Mouse (Mus musculus): ENCODE data around the gene Rcn3.

Rcn3 gene

DNA sequence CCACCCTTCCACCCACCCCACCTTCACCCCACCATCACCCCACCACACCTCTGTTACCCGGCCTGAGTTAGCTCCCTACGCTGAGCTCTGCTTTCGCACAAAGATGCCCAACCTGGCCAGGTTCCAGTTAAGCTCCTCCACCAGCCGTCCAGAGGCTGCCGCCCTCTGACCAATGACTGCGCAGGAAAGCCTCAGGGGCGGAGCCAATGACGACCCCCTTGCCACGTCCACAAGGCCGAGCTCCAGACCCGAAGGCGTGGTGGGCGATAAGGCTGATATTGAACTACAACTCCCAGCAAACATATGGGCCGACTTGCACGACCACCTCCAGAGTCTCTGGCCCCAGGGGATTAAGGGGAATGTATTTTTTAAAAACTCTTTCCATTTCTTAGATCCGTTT, at the start of gene Rcn3:
TSS of gene Rcn3 (minus strand) at position 174 of the 400 bp plus-strand sequence.
- in situ Hi-C loops (cut with MboI, MseI), result no loop called here

DNA sequence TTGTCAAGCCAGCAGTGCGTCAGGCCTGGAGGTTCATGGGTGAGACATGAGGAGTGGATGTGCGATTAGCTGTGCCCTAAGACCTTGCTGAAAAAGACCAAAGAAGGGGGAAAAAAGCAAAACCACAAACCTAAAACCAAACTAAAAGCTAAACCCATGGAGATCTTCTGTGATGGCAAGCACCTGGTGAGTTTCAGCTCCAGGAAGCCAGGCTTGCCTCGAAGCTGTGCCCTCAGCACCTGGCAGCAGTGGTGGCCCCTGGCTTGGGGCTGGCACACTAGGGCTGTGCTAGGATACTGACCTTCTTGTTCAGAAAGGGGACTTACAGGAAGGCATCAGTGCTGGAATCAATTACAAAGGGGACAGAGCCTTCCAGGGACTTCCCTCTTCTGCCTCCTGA, 49.3 kb upstream of the Rcn3 start:
- in situ Hi-C loops (cut with MboI, MseI), result no loop called here

DNA sequence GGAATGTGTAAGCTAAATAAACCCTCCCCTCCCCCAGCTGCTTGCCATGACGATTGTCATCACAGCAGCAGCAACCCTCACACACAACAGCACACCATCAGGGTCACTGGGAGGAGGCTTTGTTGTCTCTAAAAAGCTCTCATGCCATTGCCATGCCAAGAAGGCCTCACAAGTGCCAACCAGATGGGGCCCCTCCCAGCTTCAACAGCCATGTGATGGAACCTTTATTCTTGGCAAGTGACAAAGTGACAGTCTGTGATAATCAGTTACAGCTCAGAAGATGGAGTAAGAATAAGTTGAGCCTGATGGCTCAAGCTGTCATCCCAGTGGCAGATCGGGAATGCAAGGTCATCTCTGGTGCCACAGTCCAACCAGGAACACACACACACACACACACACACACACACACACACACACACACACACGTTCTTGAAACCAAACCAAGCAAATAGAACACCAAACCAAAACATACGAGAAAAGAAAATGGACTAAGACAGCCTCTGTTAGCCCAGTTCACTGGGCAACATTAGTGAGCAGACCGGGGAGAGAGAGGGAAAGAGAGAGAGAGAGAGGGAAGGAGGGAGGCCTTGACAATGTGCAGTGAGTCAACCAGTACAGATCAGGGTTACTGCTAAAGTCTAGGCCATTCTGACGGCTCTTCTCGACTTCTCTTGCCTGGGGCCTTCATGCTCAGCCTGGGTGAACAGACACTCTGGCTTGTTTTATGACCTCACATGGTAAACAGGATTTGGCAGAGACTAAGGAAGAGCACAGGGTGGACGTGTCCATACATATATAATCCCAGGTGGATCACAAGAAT, 48.1 kb upstream of the Rcn3 start:
- in situ Hi-C loops (cut with MboI, MseI), result no loop called here

DNA sequence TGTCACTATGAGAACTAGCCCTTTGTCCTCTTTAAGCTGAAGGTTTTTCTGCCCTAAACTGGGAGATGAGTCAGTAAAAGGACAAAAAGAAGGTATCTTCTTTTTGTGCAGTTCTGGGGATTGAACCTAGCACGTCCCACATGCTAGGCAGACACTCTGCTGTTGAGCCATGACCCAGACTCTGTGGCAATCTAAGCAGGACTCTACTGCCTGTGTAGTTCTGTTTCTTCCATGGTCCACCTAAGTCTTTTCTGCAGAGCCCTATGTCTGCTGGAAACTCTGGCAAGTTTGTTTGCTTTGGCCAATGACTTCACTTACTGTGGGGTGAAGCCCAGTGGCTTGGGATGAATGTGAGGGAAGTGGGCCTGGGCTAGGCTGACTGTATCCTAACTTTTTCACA, 46.4 kb upstream of the Rcn3 start:
- in situ Hi-C loops (cut with MboI, MseI), result no loop called here

DNA sequence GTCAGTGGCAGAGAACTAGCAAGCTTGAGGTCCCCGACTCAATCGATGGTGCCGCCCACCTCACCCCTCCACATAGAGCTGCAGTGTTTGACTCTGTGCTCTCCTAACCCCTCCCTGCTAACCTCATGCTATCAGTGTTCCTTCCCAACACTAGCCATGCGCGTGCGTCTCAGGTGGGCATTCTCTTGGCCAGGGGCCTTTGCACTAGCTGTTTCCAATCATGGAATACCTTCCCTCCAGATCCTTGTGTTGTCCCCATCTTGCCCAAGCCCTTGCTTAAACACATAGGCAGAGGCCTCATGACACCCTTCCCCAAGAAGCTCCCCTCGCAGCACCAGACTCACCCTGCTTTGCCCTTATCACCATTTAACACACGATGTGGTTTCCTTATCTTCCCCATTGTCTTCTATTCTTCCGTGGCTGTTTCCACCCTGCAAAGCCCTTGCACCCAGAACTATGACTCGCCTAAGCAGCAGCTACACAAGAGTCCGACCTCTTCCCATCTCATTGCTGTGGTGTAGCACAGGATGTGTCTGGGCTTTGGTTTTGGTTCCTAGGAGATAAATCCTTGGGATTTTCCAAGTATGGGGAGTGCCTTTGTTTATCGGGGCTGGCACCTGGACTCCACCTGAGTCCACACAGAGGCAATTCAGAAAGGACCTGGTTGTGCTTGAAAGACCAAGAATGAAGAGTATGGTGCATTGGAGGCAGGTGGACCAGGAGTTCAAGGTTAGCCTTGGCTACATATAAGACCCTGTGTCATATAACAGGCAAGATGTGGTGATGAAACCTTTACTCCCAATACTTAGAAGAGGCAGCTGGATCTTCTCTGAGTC, 45.4 kb upstream of the Rcn3 start:
- in situ Hi-C loops (cut with MboI, MseI), result no loop called here

DNA sequence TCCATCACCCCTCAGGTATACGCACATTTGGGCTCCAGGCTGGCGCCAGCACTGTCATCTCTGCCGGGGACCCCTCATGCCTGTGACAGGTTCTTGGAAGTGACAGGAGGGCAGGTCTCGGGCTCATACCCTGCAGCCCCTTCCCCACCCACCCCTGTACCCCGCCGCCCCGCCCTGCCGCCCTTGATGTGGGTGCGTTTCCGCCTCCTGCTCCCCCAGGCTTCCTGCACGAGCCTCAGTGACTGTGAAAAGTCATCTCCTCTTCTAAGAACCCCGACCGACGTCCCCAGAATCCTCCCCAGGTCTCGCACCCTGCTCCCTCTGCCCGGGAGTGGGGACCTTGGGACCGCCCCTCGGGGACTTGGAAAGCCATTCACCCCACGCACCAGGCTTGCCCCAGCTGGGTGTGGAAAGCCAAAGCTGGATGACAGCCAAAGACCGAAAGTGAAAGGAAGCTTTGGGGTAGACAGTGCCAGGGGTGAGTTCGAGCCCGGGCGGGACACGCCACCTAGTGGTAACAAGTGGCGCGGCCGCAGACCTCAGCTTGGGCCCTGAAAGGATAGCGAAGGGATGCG, 44.1 kb upstream of the Rcn3 start, which contains the start of the genes Gm45713 and Flt3l:
TSS of gene Gm45713 (minus strand) at position 239 of the 575 bp plus-strand sequence.
TSS of gene Flt3l (minus strand) at position 440 of the 575 bp plus-strand sequence.
- in situ Hi-C loops (cut with MboI, MseI), result no loop called here

DNA sequence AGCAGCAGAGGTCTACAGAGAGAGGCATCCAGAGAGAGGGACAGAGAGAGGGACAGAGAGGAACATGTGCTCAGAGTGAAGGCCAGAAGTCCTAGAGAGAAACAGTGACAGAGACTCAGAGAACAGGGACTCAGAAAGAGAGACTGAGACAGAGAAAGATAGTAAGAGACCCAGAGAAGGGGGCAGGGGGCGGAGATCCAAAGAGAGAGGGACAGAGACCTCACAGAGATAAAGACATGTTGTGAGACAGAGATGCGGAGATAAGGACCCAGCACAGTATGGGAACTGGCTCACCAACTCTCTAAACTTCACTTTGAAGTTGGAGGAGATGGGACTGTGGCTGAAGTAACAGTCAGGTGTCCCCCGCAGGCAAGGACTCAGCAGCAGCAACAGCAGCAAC, 43.3 kb upstream of the Rcn3 start:
- in situ Hi-C loops (cut with MboI, MseI), result no loop called here

DNA sequence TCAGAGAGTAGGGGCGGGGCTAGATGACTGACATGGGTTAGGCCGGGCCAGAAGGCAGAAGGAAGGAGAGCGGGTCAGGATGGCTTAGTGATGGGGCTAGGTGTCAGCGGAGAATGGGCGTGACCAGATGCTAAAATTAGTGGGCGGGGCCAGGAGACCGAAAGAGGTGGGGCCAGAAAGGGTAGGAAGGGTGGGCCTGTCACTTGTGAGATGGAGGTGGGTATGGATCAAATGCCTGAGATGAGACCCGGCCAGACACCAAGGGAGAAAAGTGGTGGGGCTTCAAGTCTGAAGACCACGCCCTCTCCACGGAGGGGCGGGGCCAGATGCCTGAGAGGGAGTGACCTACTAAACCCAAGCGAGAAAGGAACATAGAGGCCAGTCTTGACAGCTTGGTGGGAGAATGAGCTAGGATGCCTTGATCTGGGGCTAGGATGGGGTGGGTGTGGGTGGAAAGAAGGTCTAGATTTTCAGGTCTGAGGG, 42.6 kb upstream of the Rcn3 start:
- in situ Hi-C loops (cut with MboI, MseI), result no loop called here

DNA sequence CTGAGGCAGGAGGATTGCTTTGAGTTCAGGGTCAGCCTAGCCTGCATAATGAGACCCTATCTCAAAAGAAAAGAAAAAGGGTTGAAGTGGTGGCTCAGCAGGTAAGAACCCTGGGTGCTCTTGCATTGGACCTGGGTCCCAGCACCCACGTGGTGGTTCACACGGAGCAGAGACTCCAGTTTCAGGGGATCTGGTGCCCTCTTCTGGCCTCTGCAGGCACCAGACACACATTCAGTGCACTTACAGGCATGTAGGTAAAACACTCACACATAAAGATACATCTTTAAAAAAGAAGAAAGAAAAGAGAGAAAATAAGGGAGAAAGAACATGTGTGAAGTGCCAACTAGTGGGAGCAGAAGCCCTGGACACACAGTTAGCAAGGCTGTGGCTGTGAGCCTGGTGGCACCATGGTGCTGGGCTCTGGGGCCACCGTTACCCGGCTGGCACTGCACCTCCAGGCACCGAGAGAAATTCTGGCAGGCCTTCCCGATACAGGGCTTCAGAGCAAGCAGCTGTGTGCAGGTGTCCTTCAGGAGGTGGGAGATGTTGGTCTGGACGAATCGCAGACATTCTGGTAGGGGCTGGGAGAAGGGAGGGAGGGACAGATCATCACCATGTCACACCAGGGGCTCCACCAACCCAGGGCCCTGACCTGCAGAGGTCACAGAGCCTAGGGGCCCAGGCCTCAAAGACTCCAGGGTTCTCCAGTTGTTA, 41.6 kb upstream of the Rcn3 start:
- in situ Hi-C loops (cut with MboI, MseI), result no loop called here

DNA sequence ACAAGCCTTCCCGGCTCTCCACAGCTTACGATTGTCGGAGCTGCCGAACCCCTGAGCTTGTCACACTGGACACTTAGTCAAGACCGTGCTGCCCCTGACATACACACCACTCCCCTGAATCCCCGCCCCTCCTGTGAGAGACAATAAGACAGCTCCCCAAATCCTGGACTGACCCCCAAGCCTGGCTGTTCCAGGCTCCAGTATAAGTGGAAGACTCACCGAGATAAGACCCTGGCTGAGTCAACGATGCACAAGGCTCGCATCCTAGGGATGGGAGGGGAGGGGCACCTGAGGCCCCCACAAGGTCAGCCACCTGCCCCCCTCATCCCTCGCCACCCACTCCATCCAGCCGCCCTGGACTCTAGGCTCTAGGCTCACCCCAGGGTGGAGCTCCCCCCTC, 39.8 kb upstream of the Rcn3 start:
- in situ Hi-C loops (cut with MboI, MseI), result no loop called here

DNA sequence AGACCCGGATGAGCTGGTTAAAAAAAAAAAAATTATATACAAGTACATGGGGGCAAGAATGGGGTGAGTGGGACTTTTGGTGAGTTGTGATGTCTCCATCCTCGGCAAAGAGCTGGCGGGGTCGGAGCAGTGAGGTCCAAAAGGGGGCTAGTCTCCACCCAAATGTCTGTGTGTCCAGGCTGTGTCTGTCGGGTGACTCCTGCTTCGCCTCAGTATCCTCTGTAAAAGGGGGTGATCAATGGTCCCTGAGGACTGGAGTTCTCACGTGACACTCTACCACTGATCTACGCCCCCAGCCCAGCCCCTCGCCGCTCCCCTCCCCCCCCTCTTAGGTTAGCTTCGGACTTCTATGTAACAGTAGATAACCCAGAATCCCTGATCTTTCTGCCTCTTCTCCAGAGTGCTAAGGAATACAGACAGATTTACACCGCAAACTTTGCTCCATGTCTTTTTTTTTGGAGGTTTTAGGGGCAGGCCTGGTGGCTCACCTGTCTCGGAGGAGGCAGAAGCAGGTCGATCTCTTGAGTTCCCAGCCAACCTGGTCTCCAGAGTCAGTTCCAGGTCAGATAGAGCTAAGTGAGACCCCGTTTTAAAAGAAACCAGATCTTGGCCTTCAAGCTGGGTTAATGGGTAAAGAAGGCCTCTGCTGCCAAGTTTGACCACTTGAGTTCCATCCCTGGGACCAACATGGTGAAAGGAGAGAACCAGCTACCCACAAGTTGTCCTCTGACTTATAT, 37.9 kb upstream of the Rcn3 start:
- in situ Hi-C loops (cut with MboI, MseI), result loop anchor here (5.0 to 10.0 kb wide), 2 partner anchors 48 to 275 kb away; partner anchors contain the start of gene Pnkp

DNA sequence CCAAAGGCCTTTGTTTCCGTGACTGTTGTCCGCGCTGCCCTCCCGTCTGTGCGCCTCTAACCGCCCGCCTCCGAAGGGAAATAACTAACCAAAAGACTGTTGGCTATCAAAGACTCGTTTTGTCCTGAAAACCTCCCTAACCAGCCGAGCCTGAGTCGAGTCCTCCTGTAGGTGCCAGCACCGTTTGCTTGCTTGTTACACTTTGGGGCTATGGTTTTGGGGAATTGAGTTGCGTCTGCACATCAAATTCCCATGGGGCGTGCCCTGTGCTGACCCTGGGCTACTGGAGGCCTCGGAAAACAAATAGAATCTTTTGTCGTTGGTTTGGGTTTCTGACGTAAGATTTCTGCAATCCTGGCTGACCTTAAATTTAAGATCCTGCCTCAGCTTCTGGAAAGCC, 37.3 kb upstream of the Rcn3 start:
- in situ Hi-C loops (cut with MboI, MseI), result loop anchor here (5.0 to 10.0 kb wide), 2 partner anchors 47 to 275 kb away; partner anchors contain the start of gene Pnkp

DNA sequence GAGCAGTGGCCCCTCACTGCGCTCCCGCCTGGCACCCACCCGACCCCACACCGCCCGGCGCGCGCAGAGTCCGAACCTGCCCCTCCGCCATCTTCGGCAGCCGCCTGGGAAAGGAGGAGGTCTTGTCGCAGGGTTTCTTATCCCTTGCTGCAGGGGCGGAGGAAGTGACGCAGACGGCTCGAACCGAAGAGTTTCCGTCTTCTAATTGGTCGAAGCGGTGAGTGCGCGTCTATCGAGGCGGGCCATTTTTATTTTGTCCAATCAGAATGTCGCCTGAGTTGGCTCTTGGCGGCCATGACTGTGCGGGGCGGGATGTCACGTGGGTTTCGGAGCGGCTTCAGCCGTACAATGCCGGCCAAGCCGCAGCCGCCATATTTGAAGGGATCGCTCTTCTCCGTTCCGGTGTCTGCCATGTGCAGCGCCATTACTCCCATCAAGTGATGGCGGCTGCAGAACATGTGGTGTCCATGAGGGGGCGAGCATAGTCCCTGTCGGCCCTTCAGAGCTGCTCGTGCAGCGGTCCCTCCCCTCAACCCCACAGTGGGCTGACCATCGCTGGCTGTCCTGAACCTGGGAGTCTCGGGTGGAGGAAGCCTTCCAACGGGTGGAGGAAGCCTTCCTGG, 36.7 kb upstream of the Rcn3 start, which contains the start of gene Rpl13a:
TSS of gene Rpl13a (minus strand) at position 138 of the 623 bp plus-strand sequence.
- in situ Hi-C loops (cut with MboI, MseI), result loop anchor here (5.0 to 10.0 kb wide), 2 partner anchors 46 to 274 kb away; partner anchors contain the start of gene Pnkp

DNA sequence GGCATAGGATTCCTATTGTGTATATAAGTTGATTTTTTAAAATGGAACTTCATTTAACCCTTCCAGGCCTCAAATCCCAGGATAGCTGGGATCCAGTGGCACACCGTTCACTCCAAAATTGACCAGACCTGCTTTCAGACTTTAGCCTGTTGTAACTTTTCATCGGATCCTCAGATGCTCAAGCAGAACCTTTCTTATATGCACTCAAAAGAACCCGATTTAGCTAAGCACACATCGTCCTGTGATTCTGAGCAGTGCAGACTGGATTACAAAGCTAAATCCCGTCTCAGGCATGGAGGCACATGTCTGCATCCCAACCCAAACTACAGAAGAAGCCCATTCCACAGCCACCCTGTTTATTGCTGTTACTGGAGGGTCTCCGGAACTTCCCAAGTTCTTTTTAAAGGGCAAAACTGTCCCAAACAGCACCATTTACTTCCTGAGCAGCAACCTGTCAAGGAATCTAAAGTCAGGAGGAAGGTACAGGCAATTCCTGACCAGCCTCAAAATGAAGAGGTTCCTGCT, 35.7 kb upstream of the Rcn3 start:
- in situ Hi-C loops (cut with MboI, MseI), result loop anchor here (5.0 to 10.0 kb wide), 2 partner anchors 45 to 273 kb away; partner anchors contain the start of gene Pnkp

DNA sequence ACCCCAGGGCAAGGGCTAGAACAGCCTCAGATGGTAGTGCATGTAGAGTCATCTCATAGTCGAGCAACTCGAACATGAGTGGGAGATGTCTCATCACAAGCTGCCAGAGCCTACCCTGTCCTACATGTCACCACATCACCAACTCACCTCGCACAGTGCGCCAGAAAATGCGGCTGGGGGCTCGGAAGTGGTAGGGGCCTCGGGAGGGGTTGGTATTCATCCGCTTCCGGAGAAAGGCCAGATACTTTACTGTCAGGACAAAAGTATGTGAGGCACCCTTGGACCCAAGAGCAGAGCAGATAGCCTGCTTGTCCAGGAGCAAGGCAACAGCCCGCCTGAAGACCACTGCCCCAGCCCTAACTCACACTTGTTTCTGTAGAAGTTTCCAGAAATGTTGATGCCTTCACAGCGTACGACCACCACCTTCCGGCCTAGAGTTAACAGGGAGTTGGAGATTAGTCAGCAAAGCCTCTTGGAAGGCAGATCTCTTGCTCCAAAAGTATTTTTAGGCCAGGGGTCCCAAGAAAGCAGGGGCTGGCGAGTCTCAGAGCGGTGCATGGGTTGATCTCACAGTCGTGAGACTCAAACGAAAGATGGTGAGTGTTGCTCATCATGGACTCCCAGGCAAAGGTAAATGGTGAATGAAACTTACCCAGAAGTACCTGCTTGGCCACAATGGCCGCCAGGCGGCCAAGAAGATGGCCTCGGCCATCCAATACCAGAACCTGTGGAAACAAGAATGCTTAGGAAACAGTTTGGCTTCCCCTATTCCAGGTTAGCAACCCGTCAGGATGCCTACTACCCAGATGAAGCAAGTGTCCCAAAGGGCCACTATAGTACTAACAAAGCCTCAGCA, 35.1 kb upstream of the Rcn3 start:
- in situ Hi-C loops (cut with MboI, MseI), result loop anchor here (5.0 to 10.0 kb wide), 2 partner anchors 45 to 272 kb away; partner anchors contain the start of gene Pnkp

DNA sequence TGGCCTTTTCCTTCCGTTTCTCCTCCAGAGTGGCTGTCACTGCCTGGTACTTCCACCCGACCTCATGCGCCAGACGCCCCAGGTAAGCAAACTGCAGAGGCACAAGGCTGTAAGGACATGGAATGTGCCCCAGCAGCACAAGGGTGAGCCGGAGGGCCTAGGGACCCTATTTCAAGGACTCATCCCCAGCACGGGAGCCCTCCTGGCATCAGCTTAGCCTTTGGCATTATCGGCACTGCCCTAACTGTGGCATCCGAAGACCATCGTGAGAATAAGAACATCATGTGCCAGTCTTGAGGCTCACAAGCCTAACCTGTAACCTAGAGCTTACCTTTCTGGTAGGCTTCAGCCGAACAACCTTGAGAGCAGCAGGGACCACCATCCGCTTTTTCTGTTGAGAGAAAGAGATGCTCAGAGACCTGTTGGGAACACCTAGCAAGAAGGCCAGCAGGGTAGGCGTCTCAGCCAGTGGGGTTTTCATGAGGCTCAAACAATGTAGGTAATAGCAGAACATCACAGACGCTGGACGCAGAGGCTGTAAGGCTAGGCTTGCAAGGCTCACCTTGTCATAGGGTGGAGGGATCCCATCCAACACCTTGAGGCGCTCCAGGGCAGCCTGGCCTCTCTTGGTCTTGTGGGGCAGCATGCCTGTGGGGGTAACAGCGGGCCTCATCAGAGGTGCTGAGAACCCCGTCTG, 34.3 kb upstream of the Rcn3 start:
- in situ Hi-C loops (cut with MboI, MseI), result loop anchor here (5.0 to 10.0 kb wide), 2 partner anchors 44 to 271 kb away; partner anchors contain the start of gene Pnkp

DNA sequence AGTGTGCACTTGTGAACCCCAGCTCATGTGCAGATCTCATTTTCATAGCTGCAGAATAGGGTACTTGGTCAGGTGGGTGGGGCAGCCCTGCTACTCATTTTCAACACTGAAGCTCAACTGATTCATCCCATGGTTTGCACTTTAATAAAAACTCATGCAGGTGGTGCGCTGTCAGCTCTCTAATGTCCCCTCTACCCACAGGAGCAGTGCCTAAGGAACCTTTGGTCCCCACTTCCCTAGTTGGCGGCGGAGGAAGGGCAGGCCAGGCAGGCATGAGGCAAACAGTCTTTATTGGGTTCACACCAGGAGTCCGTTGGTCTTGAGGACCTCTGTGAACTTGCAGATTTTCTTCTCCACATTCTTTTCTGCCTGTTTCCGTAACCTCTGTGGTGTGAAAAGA, 33.6 kb upstream of the Rcn3 start:
- in situ Hi-C loops (cut with MboI, MseI), result loop anchor here (5.0 to 10.0 kb wide), 2 partner anchors 43 to 271 kb away; partner anchors contain the start of gene Pnkp

All from regulatory T cell (primary cell).